Mouse (Mus musculus) C2C12 (cell line): ENCODE data around the gene Yeats4.

Experiments
- CTCF ChIP-seq: IDR thresholded peaks from one replicate; pipeline ENCODE4 v1.5.1; 2011; ENCODE audit not compliant: control insufficient read depth, insufficient read depth, insufficient read length
- MAX ChIP-seq: IDR thresholded peaks from one replicate; pipeline ENCODE4 v1.6.1; 2011; ENCODE audit warnings: mild to moderate bottlenecking, control low read depth

DNA sequence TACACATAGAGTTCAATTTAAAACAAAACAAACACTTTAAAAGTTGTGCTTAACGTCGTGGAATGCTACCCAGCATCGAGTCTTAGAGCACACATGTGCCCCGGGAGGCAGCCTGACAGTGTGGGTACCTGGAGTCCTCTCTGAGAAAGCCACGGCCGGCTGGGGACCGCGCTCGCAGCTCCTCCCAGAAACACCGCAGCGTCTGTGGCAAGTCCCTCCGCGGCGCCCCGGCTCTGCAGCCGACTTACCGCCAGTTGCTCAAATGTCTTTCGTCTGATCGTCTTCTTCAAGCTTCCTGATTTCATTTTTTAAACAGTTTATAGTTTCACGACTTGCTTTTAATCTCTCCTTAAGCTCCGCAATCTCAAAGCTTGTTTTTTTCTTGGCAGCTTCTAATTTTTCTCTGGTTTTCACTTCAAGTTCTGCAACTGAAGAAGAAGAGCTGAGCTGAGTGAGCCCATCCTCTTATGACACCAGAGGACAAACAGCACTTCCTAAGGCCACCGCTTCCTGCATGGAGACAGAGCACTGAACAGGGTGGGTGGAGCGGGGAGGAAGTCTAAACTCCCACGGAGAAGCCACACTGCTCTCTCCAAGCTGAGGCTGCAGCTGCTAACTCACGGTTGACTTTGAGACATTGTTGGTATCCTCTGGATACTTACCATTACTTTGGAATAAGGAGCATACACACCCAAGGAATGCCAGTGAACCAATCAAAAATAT, 8.7 kb downstream of the Yeats4 start:
- TF ChIP-seq CTCF (no peak), MAX (no peak)
